Mouse (Mus musculus) right cerebral cortex, postnatal 10 days (tissue): ENCODE results near the gene Tfdp1.

Source experiments
- DNase-seq, 2 experiments: peaks; one replicate each; pipeline ENCODE4 v3.0.0; 2021; ENCODE audit warnings: low spot score in 2 of 2

Gene Tfdp1

GRCm38 (mm10) chr8:13420970-13421369, 82.4 kb downstream of the Tfdp1 start:
- peak; percentile 57 to 58 for DNase-seq

GRCm38 (mm10) chr8:13427351-13427750, 88.8 kb downstream of the Tfdp1 start:
- DNase-seq: no peak
